Mouse (Mus musculus): ENCODE measurements around the gene Ccdc40.

DNA sequence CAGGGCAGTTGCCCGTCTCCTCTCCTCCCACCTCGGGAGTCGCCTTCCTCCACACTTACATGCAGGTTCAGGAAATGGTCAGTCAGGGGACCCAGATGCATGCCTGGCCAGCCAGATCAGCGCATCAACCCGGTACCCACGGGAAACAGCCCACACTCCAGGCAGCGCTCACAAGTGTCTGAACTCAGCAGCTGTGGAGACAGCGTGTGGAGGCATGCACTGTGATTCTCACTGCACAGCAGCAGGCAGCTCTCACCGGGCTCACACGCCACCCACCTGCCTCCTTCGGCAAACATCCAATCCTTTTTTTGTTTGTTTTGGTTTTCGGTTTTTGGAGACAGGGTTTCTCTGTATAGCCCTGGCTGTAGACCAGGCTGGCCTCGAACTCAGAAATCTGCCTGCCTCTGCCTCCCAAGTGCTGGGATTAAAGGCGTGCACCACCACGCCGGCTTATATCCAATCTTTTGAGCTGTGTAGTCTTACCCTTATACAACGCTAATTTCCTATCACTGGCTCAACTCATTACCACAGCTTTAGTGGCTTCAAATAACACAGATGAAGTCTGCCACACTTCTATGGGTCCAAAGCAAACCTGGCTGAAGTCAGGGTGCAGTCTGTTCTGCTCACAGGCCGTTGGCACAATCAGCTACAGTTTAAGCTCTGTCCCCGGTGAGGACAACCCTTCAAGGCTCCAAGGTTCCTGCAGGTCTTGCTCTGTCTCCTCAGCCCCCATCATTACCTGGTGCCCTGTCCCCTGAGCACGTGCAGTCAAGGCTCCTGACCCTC lies 59.0 kb downstream of the Ccdc40 start:
- TF ChIP-seq POLR2A (IDR thresholded peaks at IDR 0.05; ENCODE audit: borderline replicate concordance, low read depth, low read length), result no peak
- TF ChIP-seq CTCF (IDR thresholded peaks at IDR 0.05; ENCODE audit: low read depth, low read length), result no peak

Measured in bone marrow macrophage, adult 2 months (primary cell).